Mouse (Mus musculus) right cerebral cortex, postnatal 14 days (tissue): ENCODE data around the gene Zfhx3.

Source experiments
- DNase-seq: peaks from one replicate; pipeline ENCODE4 v3.0.0; 2022

The Zfhx3 gene

DNA sequence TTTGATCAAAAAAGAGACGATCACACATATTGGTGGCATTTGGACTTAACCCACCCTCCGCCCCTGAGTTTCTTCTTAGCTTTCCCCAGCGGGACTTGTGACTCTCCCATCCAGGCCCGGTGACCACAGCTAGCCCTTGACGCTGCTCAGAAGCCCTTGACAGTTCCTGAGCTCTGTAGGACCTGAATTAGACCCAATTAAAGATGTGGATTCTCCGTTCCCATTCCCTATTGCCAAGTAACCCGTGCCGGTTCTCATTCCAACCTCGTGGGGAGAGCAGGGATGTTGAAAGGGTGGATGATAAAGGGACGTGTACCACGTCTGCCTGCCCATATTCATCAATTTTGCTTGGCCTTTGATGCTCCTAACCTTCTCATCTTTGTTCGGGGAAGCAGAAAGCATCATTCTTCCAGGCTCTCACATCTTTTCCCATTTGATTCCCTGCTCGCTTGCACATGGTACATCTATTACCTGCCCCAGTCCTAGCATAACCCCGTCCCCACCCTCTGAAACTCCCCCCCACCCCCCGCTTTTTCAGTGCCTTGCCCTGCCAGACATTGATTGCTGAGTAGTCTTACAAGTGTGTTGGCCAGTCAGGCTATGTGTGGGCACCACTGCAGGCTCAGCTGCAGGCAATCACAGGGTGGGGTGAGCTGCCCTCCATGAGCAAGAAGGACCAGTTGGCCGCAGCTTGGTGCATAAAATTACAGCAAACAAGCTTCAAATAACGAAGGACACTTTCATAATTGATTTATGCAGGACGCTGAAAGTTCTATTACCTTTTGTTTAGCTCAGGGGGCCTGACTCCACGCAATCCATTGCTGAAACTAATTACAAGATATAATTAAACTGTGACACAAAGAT lies 525.0 kb downstream of the Zfhx3 start:
- DNase-seq, result no peak

DNA sequence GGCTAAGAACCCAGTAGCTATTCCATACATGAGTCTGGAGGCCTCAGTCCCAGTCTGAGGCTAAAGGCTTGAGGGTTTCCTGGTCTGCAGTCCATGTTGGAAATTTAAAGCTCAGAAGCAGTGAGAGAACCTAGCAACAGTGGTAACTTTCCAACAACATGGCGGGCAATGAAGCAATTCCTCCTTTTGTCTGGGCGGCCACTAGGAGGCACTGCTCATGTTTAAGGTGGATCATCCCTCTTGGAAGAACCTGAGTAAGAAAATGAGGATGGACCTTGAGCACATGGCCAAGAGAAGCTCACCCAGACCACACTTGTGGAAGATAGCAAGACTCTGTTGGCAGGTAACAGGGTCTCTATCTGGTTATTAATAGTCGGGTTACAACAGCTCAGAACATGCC lies 527.8 kb downstream of the Zfhx3 start:
- no peak for DNase-seq

DNA sequence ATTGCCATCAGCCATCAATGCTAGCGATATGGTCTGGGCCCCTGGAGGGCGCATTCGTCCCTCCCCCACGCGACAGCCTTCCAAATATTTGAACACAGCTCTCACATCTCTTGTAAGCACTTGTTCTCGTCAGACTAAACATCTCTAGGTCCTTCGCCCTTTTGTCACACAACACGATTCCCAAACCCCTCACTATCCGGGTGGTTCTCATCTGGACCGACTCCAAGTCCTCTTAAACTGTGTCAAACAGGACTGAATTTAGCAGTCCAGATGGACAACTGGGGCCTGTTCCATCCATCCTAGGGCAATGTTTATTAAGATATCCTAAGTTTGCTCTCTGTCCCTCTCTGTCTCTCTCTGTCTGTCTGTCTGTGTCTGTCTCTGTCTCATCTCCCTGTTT lies 532.1 kb downstream of the Zfhx3 start:
- no peak for DNase-seq

DNA sequence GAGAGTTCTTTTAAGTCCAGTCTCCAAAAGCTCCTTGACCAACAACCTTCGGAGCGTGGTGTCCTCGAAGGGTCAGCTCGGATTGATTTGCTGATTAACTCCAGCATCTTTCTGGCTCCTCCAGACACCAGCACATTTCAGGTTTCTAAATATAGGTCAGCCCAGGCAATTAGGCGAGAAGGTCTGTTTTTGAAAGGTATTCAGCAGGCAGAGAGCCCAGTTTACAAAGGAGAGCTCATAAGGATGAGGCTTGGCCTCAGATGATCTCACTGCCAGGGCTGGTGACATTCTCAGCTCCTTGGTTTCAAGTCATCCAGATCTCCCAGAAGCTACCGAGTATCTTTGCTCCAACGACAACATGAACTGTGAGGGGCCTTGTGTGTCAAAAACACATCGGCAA lies 535.7 kb downstream of the Zfhx3 start:
- no peak for DNase-seq

DNA sequence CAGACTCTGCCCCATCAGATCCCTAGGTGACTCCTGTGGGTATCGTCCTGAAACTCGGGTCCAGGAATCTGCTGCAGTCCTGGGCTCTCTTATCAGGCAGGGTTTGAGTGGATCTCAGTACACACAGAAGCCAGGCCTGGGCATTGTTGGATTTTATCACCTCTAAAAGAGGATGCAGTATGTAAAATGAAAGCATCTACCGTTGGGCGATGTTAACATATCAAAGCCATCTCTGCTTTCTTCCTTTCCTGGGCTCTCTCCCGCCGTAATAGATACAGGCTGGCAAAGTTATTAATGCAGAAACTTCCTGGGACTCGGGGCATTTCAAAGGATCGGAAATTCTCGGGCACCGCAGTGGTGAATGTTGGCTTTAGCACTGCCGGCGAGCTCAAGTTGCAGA lies 537.7 kb downstream of the Zfhx3 start:
- DNase-seq, result no peak

DNA sequence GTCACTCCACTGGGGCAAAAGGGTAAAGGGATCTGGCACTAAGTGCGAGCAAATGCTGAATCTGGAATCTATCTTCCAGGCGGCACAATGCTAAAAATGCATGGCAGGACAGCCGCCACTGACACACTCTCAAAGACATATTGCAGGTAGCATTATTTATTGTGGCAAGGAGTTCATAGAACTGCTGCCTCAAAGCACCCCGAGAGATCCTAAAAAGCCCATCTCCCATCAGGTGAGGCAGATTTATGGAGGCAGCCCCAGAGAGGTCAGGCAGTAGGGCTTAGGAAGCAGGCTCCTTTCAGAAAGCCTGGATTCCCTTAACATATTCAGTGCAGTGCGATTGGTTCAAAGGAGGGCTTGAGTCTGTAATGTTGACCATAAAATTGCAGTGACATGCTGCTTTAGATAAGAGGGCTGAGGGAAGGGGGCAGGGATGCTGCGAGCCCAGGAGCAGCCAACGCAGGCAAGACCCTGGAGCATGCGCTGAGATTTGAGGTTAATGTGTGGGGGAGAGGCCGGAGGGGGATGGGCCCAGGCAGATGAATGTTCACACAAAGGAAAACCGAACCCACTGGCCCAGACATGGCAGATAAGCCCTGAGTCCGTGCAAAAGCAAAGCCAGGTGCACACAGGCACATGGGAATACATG lies 538.8 kb downstream of the Zfhx3 start:
- no peak for DNase-seq

DNA sequence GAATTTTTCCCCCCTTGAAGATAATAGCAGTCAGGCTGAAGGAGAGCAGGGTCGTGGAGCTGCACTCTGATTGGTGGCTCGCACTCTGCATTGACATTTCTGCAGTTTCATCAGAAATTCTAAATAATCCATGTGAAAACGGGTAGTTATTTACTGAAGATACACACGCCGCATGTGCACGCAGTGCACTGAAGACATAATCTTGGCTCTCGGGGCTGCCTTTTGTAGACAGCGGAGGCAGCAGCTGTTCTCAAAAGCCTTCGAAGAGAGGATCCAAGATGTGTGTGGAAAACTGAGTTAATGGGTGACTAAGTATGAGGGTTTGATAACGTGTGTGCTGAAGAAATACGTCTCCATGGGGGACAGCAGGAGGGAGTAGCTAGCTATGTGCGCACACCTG lies 553.7 kb downstream of the Zfhx3 start:
- DNase-seq, result no peak

DNA sequence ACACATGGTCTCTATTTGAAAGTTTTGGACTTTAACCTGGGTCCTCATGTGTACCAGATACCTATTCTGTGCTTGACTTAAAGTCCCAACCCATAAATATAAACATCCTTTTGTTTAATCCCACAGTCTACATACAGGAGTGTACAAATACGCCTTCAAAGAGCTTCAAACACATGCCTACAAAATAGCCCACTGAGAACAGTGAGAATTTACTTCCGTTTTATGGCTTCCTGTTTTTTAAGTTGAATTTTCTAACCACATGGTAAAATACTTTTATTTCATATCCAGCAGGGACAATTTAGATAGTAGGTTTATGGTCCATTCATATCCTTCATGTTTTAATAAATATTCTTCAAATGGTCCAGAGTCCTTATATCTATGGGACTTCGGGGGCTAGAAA lies 564.3 kb downstream of the Zfhx3 start:
- DNase-seq, result no peak

DNA sequence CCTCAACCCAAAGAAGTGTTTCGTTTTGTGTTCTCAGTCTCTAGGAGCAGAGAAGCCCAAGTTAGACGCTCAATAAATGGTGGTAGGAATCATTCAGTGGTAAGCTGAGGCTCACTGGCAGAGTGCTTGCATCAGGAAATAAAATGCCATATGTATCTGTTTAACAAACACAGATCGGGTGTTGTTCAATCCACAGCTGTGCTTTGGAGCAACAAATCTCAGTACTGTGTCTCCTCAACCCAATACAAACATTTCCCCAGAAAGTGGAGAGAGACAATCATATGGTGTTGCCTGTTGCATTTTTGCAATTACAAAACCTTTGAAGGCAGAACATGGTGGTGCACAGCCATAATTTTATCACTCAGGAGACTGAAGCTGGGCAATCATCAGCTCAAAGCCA lies 565.3 kb downstream of the Zfhx3 start:
- DNase-seq, result no peak

DNA sequence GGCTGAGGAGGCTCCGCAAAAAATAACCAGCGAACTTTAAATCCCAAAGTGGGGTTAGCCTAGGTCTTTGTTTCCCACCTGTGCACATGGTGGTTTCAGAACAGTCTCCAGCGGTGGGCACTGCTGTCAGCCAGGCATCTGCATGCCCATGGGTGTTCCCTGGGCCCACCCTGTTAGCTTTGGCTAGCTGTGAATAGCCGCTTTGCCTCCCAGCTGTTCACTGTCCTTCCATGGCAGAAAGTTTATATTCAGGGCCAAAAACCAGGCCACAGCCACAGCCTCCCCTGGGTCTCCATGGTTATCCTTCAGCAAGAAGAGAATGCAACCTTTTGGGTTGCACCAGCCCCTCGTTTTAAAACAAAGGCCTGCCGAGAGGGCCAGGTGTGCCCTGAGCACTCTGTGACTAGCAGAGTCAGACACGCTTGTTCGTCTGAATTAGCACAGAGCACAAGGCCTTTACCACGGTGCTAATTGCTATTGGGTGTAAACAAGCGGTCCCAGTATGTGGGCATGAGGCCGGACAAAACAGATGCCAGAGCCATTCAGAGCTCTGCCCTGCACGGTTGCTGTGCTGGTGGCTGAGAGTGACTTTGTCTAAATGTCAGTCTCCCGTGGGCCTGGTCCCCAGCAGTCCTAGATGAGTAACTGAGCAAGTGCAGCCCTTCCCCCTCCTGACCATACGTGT lies 568.3 kb downstream of the Zfhx3 start:
- DNase-seq, result no peak

DNA sequence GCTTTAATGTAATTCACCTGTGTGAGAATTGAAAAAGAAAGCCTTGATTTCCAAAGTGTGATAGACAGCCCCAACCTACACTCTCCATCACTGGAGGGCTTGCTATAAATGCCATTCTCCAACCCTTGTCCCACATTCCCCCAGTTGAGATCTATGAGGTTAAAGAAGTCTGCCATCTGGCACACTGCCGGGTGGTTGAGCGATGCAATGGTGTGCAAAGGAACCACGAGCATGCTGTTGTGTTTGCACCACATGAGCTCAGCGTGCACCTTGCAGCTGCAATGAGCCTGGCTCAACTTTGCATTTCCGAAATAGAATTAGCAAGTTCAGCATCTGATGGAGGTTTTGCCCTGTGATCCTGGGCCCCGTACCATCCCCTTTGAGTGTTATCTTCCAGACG lies 575.7 kb downstream of the Zfhx3 start:
- no peak for DNase-seq

DNA sequence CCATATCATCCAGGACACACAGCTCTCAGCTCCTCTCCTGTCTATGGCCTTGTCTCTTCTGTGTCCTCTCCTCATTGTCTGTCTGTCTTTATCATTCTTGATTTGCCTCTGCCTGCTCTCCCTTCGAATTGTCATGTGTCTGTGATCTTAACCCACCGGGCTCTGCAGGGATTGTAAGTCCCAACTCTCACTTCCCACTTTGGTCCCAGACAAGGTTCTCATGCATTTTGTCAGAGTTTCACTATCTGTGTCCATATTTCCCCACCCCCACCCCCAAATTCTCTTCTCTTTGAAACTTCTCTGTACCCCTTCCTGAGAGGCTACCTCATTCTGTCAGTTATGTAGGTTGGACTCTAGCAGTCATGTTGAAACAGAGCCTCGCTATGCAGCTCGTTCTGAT lies 579.6 kb downstream of the Zfhx3 start:
- DNase-seq, result no peak

DNA sequence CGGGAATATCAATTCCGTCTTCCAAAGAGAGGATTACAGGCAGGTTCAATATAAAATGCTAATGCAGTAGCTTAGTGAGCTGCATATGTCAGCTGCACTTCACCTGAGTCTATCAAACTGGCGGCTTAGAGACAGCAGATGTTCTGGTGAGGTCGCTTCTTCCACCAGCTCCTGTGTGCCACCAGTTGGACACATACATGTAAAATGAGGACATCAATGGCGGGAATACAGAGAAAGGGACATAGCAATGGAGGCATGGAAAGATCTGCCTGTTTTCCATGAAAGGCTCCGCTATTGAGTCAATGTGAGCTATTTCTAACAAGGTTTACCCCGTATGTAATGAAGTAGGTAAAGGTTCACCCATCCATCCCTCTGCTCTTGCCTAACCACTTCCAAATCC lies 587.0 kb downstream of the Zfhx3 start:
- no peak for DNase-seq

DNA sequence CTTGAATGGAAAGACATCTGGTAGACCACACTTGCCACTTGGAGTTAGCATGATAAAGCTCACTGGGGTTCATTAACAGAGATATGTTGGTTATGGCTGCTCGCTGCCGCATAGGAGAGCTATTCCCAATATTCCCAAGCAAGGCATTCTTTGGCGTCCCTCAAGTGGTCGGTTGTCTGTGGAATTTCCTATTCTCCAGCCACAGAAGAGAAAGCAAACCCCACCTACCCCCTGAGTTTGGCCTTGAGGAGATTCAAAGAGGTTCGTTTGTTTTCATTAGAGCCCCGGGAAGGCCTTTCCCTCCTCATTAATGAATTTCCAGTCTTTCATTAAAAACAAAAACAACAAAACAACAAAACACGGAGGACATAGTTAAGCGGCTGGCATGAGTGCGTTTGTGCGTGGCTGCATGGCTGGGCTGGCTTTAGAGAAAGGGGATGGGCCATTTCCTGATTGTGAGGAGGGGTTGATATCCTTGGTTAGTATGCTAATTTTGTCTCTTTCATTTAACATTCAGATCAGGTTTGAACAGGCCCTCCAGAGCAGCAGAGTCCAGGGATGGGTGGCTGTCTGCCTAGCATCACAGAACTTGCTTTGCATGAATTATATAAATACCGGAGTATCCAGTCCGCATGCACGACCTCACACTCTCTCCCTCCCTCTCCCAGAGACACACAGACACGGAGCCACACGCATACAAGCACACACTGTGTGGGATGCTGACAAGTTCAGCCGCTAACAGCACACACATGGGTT lies 592.9 kb downstream of the Zfhx3 start:
- no peak for DNase-seq

DNA sequence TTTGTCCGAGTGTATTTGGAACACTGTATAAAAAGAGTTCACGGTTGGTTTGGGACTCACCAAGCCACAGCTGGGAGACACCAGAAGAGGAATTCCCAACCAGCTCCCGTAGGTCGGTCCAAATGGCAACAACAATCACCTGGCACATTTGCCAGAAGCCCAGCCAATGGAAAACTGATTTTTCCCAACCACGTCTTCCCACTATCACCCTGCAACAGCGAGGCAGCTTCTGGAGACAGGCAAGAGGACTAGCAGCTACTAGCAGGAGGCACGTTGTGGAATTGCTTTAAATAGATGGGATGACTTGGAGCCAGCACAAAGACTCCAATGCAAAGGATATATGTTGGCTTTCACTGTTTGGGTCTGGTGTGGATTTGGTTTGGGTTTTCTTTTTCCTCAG lies 593.7 kb downstream of the Zfhx3 start:
- no peak for DNase-seq

DNA sequence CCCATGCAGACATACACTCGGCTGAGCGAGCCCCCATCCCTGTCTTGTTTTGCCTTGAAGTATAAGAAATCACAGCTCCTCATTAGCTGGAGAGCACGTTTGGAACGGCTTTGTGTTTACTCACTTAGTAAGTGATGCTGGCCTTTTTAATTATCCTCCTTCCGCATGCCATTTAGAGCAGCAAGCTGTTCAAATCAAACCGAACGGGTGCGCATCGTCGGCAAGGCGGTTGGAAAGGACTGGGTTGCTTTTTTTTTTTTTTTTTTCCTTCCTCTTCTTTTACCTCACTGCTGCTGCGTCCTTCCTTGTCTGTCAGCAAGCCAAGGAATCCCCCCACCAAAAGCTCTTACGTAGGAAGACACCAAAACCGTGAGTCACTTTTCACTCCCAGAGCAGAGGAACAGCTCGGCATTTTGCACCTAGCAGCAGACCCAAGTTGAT lies 594.5 kb downstream of the Zfhx3 start:
- peak; percentile 20 for DNase-seq

DNA sequence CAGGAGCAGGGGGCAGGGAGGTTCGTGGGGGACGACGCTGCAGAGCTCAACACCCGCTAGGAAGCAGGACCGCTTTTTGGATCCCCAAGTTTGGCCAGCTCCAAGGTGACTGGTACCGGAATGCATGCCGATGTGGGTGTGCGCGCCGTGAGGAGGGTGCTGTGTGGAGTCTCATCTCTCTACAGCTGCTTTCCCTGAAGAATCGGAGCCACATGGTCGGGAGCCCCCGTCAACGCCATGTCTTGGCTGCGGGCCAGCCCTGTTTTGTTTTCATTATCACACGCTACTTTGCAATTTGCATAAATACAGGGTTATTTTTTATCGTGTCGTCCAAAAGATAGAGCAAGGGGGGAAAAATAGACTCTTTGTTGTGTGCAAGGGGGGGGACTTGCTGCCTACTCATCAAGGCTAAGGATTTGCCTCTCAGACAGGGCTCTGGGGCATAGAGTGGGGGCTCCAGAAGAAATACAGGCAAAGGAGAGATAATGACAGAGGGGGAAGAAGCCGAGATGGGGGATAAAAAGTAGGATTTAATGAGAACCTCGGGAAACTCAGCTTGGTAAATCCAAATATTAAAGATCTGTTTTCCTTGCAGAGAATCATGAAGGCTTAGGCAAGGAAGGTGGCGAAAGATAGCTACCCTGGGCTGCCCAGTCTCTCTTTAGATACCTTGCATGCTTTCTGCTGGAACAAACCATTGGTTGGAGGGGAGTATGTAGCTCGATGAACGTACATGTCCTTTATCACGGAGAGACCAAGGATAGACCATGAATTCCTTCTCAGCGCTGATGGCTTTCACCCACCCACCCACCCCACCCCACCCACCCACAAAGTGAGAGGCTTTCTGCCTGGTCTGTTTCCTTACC lies 595.5 kb downstream of the Zfhx3 start:
- DNase-seq, result peak; percentile 60

DNA sequence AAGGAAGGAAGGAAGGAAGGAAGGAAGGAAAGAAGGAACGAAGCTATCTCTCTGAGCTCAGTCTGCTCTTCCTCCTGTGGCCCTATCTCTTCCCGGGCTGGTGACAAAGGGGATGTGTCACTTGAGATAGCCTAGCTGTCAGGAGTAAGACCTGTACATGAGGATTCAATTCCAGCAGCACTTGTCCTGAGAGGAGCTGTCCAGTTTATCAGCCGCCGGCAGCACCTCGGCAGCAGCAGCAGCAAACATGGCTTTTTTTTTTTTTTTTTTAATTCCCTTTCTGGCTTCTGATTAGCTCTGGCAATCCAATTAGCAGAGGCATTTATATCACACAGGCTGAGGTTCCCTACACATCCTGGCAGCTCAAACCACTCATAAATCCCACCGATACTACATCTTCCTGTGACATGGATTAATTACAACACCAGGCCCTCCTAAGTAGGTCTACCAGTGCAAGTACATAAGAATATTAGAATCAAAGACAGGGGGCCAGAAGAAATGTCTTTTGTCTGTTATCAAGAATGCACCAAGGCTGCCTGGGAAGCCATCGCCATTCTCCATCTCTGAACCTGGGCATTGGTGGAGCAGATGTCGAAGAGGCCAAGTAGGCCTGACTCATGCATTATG lies 596.6 kb downstream of the Zfhx3 start:
- no peak for DNase-seq

DNA sequence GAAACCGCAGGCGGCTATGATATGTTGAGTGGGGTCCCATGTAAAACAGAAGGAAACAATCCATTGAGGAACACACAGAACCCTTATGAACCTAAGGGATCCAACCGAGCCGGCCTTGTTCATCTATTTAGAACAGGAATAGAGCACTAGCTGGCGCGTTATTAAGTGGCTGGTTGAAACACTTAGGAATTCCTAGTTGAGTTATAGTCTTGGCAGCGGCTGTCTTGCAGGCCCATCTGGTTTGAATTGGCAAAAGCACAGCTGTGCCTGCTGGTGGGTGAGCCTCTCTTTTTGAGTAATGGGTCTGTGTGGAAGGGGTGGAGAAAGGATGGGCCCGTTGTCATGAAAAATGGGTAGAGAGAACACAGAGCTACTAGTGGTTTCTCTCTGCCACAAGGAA lies 610.1 kb downstream of the Zfhx3 start:
- no peak for DNase-seq

DNA sequence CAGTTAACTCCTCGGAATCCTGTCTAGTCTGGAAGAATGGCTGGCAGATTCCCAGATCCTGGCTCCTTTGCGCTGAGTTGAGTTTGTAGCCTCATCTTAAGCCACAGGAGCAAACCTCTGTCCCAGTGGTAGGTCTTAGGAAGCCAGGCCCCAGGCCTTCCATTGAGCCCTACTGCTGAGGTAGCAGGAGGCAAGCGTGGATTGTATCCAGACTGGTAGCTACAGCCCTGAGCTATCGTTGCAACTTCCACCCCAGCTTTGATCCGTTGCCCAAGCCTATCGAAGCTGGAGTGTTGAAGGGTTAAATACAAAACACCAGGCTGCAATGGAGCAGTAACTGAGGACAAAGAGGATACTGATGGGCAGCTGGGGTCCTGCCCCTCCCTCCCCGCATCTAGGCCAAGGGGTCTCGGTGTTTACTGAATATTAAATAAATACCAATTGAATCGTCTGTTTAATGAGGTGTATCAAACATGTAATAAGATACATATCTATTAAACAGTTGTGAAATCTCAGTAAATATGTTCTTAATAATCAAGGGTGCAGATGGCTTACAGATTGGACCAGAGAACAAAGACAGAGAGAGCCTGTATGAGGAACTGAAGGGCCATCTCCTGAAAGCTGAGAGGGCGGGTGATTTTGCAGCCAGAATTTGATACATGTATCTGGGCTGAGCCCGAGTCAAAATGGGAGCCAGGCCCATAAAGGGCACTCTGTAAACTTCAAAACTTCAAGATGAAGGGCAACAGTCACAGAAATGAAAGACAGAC lies 611.5 kb downstream of the Zfhx3 start:
- DNase-seq, result no peak
